Mouse (Mus musculus): ENCODE results near the gene Smarca4. TPM values are rescaled to one million over a fixed set of nuclear protein-coding genes. Genes with fewer than 3 reads are reported as not detected.
A peak's percentile ranks its signal among the peaks of the same experiment; 100 is the strongest.

The Smarca4 gene
- polyA plus RNA-seq, 1 experiment: 37.7 TPM

- 91% methylated on average over 17 of the region's 17 CpGs for WGBS
- TF ChIP-seq CTCF (IDR thresholded peaks at IDR 0.05; ENCODE audit: insufficient read depth, low read length): no peak
- no peak for TF ChIP-seq POLR2A (IDR thresholded peaks at IDR 0.05; ENCODE audit: borderline replicate concordance, extremely low read depth, low read depth, low read length)
- no peaks in the 10 kb centered on the region for H3K4me1 ChIP-seq (ENCODE audit: control insufficient read depth, insufficient read depth, low read length)
- no peak for DNase-seq
- H3K4me3 ChIP-seq (replicated peaks; ENCODE audit: extremely low read depth, low read depth, low read length): no peak overlapping the region
Observed at GRCm38 (mm10) chr9:21677706-21678105, 61.7 kb downstream of the Smarca4 start.

DNA sequence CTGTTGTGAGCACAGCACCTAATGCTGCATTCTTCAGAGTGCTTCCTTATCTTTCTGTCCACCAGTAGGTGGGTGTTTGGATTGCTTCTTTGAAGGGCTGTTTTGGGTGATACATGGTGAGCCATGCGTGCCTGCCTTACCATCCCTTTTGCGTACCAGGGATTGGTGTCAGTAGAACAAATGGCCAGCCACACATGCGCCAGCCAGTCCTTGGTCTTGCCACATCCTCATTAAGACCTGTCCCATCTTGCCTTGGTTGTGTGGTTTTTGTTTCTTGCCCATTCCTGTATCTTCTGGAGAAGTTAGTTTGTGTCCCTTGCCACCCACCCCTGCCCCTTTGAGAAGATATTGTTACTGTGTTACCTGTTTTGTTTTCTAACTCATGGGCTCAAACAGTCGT lies 64.5 kb downstream of the Smarca4 start:
- H3K4me3 ChIP-seq (replicated peaks; ENCODE audit: extremely low read depth, low read depth, low read length): no peak overlapping the region
- TF ChIP-seq CTCF (IDR thresholded peaks at IDR 0.05; ENCODE audit: insufficient read depth, low read length) (no peak), POLR2A (IDR thresholded peaks at IDR 0.05; ENCODE audit: borderline replicate concordance, extremely low read depth, low read depth, low read length) (no peak)
- no peak for DNase-seq
- 87% methylated on average over 4 of the region's 4 CpGs for WGBS
- H3K4me1 ChIP-seq (ENCODE audit: control insufficient read depth, insufficient read depth, low read length): no peaks in the 10 kb centered on the region

DNA sequence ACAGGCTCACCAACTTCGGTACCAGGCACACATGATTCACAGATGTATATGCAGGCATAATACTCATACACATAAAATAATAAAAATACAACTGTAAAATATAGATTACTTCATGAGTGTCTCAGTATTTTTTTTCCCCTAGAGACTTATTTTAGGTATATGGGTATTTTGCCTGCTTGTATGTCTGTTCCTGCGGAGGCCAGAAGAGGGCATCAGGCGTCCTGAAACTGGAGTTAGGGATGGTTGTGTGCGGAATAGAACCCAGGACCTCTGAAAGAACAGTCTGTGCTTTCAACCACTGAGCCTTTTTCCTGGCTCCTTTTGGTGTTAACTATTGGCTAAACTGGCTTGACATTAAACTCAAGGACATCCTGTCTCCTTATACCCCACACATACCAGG lies 66.9 kb downstream of the Smarca4 start:
- 89% methylated on average over 4 of the region's 4 CpGs for WGBS
- no peak for DNase-seq

GRCm38 (mm10) chr9:21683897-21684296 lies 67.9 kb downstream of the Smarca4 start:
- TF ChIP-seq CTCF (IDR thresholded peaks at IDR 0.05; ENCODE audit: insufficient read depth, low read length): no peak
- no peak for TF ChIP-seq POLR2A (IDR thresholded peaks at IDR 0.05; ENCODE audit: borderline replicate concordance, extremely low read depth, low read depth, low read length)
- no peak for DNase-seq
- Histone ChIP-seq H3K4me3 (replicated peaks; ENCODE audit: extremely low read depth, low read depth, low read length) (no peak overlapping the region), H3K4me1 (ENCODE audit: control insufficient read depth, insufficient read depth, low read length) (no peaks in the 10 kb centered on the region)
- WGBS: 75% methylated on average over 3 of the region's 3 CpGs

More for the DNA sequence above, 66.9 kb downstream of the Smarca4 start:
- Histone ChIP-seq H3K4me3 (replicated peaks; ENCODE audit: extremely low read depth, low read depth, low read length) (no peak overlapping the region), H3K4me1 (ENCODE audit: control insufficient read depth, insufficient read depth, low read length) (no peaks in the 10 kb centered on the region)
- no peak for TF ChIP-seq POLR2A (IDR thresholded peaks at IDR 0.05; ENCODE audit: borderline replicate concordance, extremely low read depth, low read depth, low read length)
- TF ChIP-seq CTCF (IDR thresholded peaks at IDR 0.05; ENCODE audit: insufficient read depth, low read length): no peak

GRCm38 (mm10) chr9:21688554-21688953 lies 72.6 kb downstream of the Smarca4 start:
- 83% methylated on average over 7 of the region's 7 CpGs for WGBS
- Histone ChIP-seq H3K4me3 (replicated peaks; ENCODE audit: extremely low read depth, low read depth, low read length) (no peak overlapping the region), H3K4me1 (ENCODE audit: control insufficient read depth, insufficient read depth, low read length) (no peaks in the 10 kb centered on the region)
- TF ChIP-seq POLR2A (IDR thresholded peaks at IDR 0.05; ENCODE audit: borderline replicate concordance, extremely low read depth, low read depth, low read length) (no peak), CTCF (IDR thresholded peaks at IDR 0.05; ENCODE audit: insufficient read depth, low read length) (no peak)
- no peak for DNase-seq

- 81% methylated on average over 3 of the region's 3 CpGs for WGBS
- TF ChIP-seq CTCF (IDR thresholded peaks at IDR 0.05; ENCODE audit: insufficient read depth, low read length) (no peak), POLR2A (IDR thresholded peaks at IDR 0.05; ENCODE audit: borderline replicate concordance, extremely low read depth, low read depth, low read length) (no peak)
- no peak overlapping the region for H3K4me3 ChIP-seq (replicated peaks; ENCODE audit: extremely low read depth, low read depth, low read length)
- DNase-seq: no peak
- no peaks in the 10 kb centered on the region for H3K4me1 ChIP-seq (ENCODE audit: control insufficient read depth, insufficient read depth, low read length)
Observed at GRCm38 (mm10) chr9:21690031-21690430, 74.1 kb downstream of the Smarca4 start.

DNA sequence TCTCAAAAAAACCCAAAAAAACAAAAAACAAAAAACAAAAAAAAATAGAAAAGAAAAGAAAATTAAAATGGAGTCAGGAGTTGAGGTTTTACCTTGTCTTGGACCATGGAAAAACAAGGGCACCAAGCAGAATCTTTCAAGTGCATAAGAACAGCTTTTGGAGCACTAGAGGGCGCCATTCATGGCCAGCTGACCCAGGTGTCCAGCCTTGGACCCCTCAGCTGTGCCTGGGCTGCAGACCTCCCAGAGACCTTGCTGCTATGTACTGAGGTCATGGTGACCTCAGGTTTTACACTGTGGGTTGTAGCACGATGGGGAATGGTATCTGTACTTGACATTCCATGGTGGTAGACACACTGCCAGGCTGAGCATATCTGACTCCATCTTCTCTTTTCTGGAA lies 75.9 kb downstream of the Smarca4 start:
- Histone ChIP-seq H3K4me3 (replicated peaks; ENCODE audit: extremely low read depth, low read depth, low read length) (no peak overlapping the region), H3K4me1 (ENCODE audit: control insufficient read depth, insufficient read depth, low read length) (no peaks in the 10 kb centered on the region)
- 47% methylated on average over 2 of the region's 2 CpGs for whole genome bisulfite sequencing
- no peak for DNase-seq
- peak; percentile 61 for TF ChIP-seq CTCF (IDR thresholded peaks at IDR 0.05; ENCODE audit: insufficient read depth, low read length)
- TF ChIP-seq POLR2A (IDR thresholded peaks at IDR 0.05; ENCODE audit: borderline replicate concordance, extremely low read depth, low read depth, low read length): no peak

DNA sequence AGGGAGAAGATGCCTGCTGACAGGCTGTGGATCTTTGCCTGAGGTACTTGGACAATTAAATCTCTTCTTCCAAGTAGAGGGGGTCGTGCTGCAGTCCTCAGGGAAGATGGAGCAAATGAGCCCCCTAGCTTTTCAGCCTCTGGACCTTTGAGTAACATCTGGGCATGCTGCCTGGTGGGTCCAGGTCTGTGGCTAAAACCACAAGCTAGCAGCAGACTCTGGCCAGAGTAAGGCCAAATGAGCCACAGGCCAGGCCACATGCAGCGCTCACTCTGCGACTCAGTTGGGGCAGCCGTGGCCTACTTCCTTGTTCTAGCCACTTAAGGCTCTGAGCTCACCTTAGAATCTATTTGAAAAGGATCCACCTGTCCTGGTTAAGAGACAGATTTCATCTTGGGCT lies 76.5 kb downstream of the Smarca4 start:
- DNase-seq: no peak
- TF ChIP-seq CTCF (IDR thresholded peaks at IDR 0.05; ENCODE audit: insufficient read depth, low read length) (no peak), POLR2A (IDR thresholded peaks at IDR 0.05; ENCODE audit: borderline replicate concordance, extremely low read depth, low read depth, low read length) (no peak)
- 96% methylated on average over 4 of the region's 4 CpGs for WGBS
- Histone ChIP-seq H3K4me3 (replicated peaks; ENCODE audit: extremely low read depth, low read depth, low read length) (no peak overlapping the region), H3K4me1 (ENCODE audit: control insufficient read depth, insufficient read depth, low read length) (no peaks in the 10 kb centered on the region)

DNA sequence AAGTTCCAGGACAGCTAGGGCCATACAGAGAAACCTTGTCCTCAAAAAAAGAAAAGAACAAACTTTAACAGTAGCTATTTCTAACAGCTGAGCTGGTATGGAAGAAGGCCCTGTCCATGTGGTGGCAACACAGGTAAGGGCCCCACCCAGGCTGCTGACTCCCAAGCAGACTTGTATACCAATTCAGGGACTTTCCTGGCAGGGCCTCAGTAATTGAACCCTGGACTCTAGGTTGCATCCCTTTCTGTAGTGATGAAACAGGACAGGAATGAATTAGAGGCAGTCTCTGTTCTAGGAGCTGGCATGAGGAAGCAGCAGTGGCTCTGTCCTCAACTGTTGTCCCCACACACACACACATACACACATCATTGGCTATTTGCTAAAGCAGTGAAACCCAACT lies 78.1 kb downstream of the Smarca4 start:
- no peak for DNase-seq
- Histone ChIP-seq H3K4me3 (replicated peaks; ENCODE audit: extremely low read depth, low read depth, low read length) (no peak overlapping the region), H3K4me1 (ENCODE audit: control insufficient read depth, insufficient read depth, low read length) (no peaks in the 10 kb centered on the region)
- TF ChIP-seq CTCF (IDR thresholded peaks at IDR 0.05; ENCODE audit: insufficient read depth, low read length): no peak
- TF ChIP-seq POLR2A (IDR thresholded peaks at IDR 0.05; ENCODE audit: borderline replicate concordance, extremely low read depth, low read depth, low read length): no peak

- DNase-seq: no peak
- 90% methylated on average over 5 of the region's 5 CpGs for WGBS
- TF ChIP-seq POLR2A (IDR thresholded peaks at IDR 0.05; ENCODE audit: borderline replicate concordance, extremely low read depth, low read depth, low read length): no peak
- TF ChIP-seq CTCF (IDR thresholded peaks at IDR 0.05; ENCODE audit: insufficient read depth, low read length): no peak
- H3K4me3 ChIP-seq (replicated peaks; ENCODE audit: extremely low read depth, low read depth, low read length): no peak overlapping the region
- no peaks in the 10 kb centered on the region for H3K4me1 ChIP-seq (ENCODE audit: control insufficient read depth, insufficient read depth, low read length)
Observed at GRCm38 (mm10) chr9:21695229-21695792, 79.3 kb downstream of the Smarca4 start.
